Mouse (Mus musculus) embryonic facial prominence, embryonic 14.5 days (tissue): ENCODE results near the gene Abcc4. TPM values are rescaled to one million over a fixed set of nuclear protein-coding genes. Genes with fewer than 3 reads are reported as not detected.

Source experiments
- ATAC-seq: fragments of 200-750 bp; cut with Nextera tagmentation; 2 replicates; pipeline ENCODE4 v1.8.0; 2017; ENCODE audit warnings: low read depth, moderate number of reproducible peaks, moderate TSS enrichment
- DNase-seq: peaks from one replicate; pipeline ENCODE4 v3.0.0-alpha.2; 2015; ENCODE audit warnings: low spot score
- H3K27ac ChIP-seq: fragments of 300-500 bp; sonication (generic); replicated peaks from 2 replicates; pipeline ENCODE4 v1.5.1; 2014; ENCODE audit warnings: low read depth, mild to moderate bottlenecking, low read length, moderate library complexity
- H3K27me3 ChIP-seq: fragments of 300-500 bp; sonication (generic); replicated peaks from 2 replicates; pipeline ENCODE4 v1.6.1; 2014; ENCODE audit warnings: low read length; ENCODE audit not compliant: control insufficient read depth, insufficient read depth
- H3K36me3 ChIP-seq: fragments of 300-500 bp; sonication (generic); 2 replicates; pipeline ENCODE4 v1.6.1; 2014; ENCODE audit warnings: low read length, mixed read lengths; ENCODE audit not compliant: control insufficient read depth, insufficient read depth
- H3K4me1 ChIP-seq: fragments of 300-500 bp; sonication (generic); 2 replicates; pipeline ENCODE4 v1.6.1; 2014; ENCODE audit warnings: antibody characterized with exemption, low read length; ENCODE audit not compliant: control insufficient read depth, insufficient read depth
- H3K4me2 ChIP-seq: fragments of 300-500 bp; sonication (generic); 2 replicates; pipeline ENCODE4 v1.6.1; 2014; ENCODE audit warnings: low read depth, mild to moderate bottlenecking, low read length, moderate library complexity, mixed read lengths
- H3K4me3 ChIP-seq: fragments of 300-500 bp; sonication (generic); 2 replicates; pipeline ENCODE4 v1.5.1; 2014; ENCODE audit warnings: low read depth, mild to moderate bottlenecking, low read length
- H3K9ac ChIP-seq: fragments of 300-500 bp; sonication (generic); 2 replicates; pipeline ENCODE4 v1.6.1; 2014; ENCODE audit warnings: low read depth, mild to moderate bottlenecking, low read length, moderate library complexity, mixed read lengths
- H3K9me3 ChIP-seq: fragments of 300-500 bp; sonication (generic); 2 replicates; pipeline ENCODE4 v1.6.1; 2016; ENCODE audit warnings: low read length; ENCODE audit not compliant: control insufficient read depth
- WGBS: fragments of 180-500 bp; shearing (Covaris S2); extraction: QIAGEN DNeasy Blood & Tissue Kit; methylation state at CpG from one replicate; pipeline ENCODE4 v1.1.7; 2014; 5-methylcytosine and 5-hydroxymethylcytosine counted together
- polyA plus RNA-seq: library from polyadenylated mRNA; unstranded; fragments of >200 nt; fragmentation: Nextera tagmentation; extraction: Ambion mirVana; gene quantifications from 2 replicates; pipeline ENCODE4 v1.2.1, GENCODE M21; 2014

The Abcc4 gene
- polyA plus RNA-seq, 1 experiment from 2014 or later: 3.4 TPM

DNA sequence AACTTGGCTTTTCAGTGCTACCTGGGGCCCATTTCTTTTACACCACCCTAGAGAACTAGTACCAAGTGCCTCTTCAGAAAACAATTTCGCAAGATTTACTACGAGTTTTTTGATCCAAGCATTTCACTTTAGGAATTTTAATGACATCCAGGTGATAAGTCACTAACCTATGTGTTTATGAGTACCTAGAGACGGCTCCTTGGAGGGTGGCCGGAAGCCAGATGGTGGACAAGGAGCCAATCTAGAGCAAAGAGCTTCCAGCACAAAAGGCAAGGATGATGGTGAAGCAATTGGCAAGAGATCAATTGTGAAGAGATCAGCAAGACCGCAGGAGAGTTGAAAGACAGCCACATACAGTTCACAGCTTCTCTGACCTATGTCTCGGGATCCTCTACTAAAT, 8.7 kb upstream of the Abcc4 start:
- H3K27ac ChIP-seq: no peak overlapping the region
- DNase-seq (no peak), ATAC-seq (no peak)
- no peak overlapping the region for H3K4me3 ChIP-seq
- peaks cover 10% of the 10 kb centered on the region; the same call in 1 of the 2 replicates for H3K27me3 ChIP-seq
- H3K4me2 ChIP-seq: no peak overlapping the region
- no peaks in the 10 kb centered on the region for H3K36me3 ChIP-seq
- H3K9me3 ChIP-seq: no peaks in the 10 kb centered on the region
- 71% methylated on average over 6 of the region's 6 CpGs for WGBS
- H3K9ac ChIP-seq: no peak overlapping the region
- peaks cover 17% of the 10 kb centered on the region for H3K4me1 ChIP-seq

DNA sequence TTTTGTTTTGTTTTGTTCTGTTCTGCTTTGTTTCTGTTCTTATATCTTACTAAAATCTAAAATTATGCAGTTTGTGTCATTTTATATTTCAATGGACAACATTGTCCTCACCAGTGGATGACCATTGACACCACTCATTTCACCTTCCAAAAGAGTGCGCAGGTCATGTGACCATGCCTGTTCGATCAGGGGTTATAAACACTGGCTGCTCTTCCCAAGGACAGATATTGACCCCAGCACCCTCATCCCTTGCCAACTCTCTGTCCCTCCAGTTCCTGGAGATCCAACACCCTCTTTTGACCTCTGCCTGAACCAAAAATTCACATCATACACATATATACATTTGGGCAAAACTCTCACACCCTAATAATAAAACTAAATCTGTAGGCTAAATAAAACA, 8.3 kb upstream of the Abcc4 start:
- WGBS: 87% methylated on average over 2 of the region's 2 CpGs
- no peak overlapping the region for H3K4me2 ChIP-seq
- H3K36me3 ChIP-seq: no peaks in the 10 kb centered on the region
- no peak overlapping the region for H3K27ac ChIP-seq
- ATAC-seq: no peak
- H3K4me3 ChIP-seq: no peak overlapping the region
- no peaks in the 10 kb centered on the region for H3K9me3 ChIP-seq
- no peak overlapping the region for H3K9ac ChIP-seq
- peaks cover 17% of the 10 kb centered on the region for H3K4me1 ChIP-seq
- no peak for DNase-seq
- H3K27me3 ChIP-seq: peaks cover 10% of the 10 kb centered on the region; the same call in 1 of the 2 replicates

DNA sequence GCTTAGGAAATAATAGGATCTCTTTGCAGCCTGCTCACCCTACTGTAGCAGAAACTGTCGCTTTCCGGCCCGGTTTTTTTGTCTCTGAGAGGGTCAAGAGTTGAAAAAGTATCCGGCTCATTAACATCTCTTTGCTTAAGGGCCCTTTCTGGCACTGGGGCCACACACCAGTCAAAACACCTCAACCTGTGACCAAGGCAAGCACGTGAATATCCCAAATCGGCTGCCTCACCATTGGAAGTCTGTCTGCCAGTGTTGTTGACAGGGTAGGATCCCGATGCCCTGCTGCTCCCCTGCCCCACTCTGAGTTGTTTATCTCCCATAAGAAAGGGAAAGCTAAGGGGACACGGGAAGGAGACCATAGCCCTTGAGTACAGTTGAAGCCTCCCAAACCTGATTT, 7.8 kb upstream of the Abcc4 start:
- no peaks in the 10 kb centered on the region for H3K36me3 ChIP-seq
- no peak for DNase-seq
- WGBS: 11% methylated on average over 8 of the region's 8 CpGs
- H3K4me2 ChIP-seq: peak overlapping the region; percentile 60
- H3K9ac ChIP-seq: no peak overlapping the region
- H3K9me3 ChIP-seq: no peaks in the 10 kb centered on the region
- H3K27me3 ChIP-seq: peaks cover 12% of the 10 kb centered on the region; the same call in 1 of the 2 replicates
- ATAC-seq: no peak
- H3K27ac ChIP-seq: no peak overlapping the region
- H3K4me3 ChIP-seq: peak overlapping the region; percentile 28; the same call in 1 of the 2 replicates
- peaks cover 17% of the 10 kb centered on the region for H3K4me1 ChIP-seq

DNA sequence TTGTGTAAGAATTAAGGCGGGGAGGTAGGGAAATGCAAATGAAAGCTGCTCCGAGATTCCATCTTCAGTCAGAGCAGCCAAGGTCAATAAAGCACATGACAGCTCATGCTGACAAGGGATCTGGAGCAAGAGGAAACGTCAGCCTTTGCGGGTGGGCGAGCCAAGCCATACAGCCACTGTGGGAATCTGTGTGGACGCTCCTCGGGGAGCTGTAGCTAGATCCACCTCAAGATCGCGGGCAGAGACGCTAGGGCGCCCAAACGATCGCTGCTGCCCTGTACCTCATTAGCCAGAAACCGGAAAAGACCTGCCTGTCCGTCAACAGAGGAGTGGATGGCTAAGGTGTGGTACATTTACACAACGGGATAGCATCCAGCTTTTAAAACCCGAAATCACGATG, 7.4 kb upstream of the Abcc4 start:
- no peak overlapping the region for H3K27ac ChIP-seq
- 3% methylated on average over 18 of the region's 18 CpGs for WGBS
- no peaks in the 10 kb centered on the region for H3K9me3 ChIP-seq
- H3K36me3 ChIP-seq: no peaks in the 10 kb centered on the region
- peaks cover 13% of the 10 kb centered on the region; the same call in 1 of the 2 replicates for H3K27me3 ChIP-seq
- H3K4me1 ChIP-seq: peaks cover 17% of the 10 kb centered on the region
- peak overlapping the region; percentile 60 for H3K4me2 ChIP-seq
- ATAC-seq (no peak; the same call in 1 of the 2 replicates), DNase-seq (peak; percentile 44)
- H3K4me3 ChIP-seq: peak overlapping the region; percentile 28
- peak overlapping the region; percentile 40; the same call in 1 of the 2 replicates for H3K9ac ChIP-seq

DNA sequence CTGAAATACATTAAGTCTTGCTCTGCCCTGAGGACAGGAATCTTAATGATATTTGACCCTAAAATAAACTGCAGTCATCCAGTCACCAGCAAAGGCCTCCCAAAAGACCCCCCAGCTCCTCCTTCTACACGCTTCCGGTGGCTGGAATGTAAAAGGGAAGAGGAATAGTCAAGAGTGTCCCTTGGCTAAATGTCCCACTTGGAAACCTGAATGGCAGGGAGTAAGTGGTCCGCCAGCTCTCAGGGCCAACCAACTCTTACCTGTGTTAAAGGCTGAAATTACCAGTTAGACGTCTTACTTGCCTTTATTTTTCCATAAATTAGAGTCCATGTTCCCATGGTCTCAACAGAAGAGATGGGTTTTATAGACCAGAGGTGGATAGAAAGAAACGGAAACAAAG, 6.9 kb upstream of the Abcc4 start:
- Histone ChIP-seq H3K27me3 (peaks cover 18% of the 10 kb centered on the region; the same call in 1 of the 2 replicates), H3K9ac (no peak overlapping the region), H3K4me1 (peaks cover 17% of the 10 kb centered on the region), H3K4me3 (peak overlapping the region; percentile 28; the same call in 1 of the 2 replicates), H3K27ac (no peak overlapping the region), H3K4me2 (peak overlapping the region; percentile 60), H3K36me3 (no peaks in the 10 kb centered on the region), H3K9me3 (no peaks in the 10 kb centered on the region)
- WGBS: 38% methylated on average over 5 of the region's 5 CpGs
- no peak for ATAC-seq
- no peak for DNase-seq

DNA sequence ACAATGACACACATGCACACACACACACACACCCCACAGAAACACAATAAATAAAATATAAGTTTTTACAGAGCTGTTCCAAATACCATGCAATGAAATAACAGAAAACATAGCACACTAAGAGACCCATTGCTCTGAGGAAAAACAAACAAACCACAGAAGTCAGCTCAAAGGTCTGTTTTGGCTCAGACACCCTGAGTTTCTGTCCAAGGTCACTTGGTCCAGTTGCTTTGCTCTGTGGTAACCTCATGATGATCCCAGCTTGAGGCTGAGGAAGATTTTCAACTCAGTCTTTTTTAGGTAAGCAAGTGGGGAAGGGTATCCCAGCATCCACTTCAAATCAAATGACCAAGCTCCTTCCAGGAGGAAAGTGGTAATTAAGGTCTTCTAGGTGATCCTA, 4.9 kb upstream of the Abcc4 start:
- ATAC-seq: no peak
- H3K27ac ChIP-seq: no peak overlapping the region
- H3K36me3 ChIP-seq: no peaks in the 10 kb centered on the region
- no peak overlapping the region for H3K4me3 ChIP-seq
- H3K4me2 ChIP-seq: no peak overlapping the region
- H3K27me3 ChIP-seq: peaks cover 32% of the 10 kb centered on the region
- H3K9me3 ChIP-seq: no peaks in the 10 kb centered on the region
- H3K4me1 ChIP-seq: peaks cover 17% of the 10 kb centered on the region
- no peak for DNase-seq
- no peak overlapping the region for H3K9ac ChIP-seq

DNA sequence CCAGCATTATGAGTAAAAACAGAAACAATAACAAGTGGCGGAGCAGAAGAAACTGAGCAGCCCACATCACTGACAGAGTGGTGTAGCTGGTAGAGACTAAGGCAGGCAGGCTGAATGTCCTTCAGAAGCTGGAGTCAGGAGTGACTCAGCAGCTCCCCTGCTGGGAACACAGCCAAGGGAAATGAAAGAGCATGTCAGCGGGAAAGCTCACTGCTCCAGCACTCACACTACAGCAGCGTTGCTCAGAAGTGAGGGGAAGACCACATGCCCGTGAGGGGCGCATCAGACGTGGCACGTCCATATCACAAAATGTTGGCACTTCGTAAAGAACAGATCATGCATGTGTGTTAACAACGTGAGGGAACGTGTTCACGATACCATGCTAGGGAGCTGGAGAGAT, 3.7 kb upstream of the Abcc4 start:
- Histone ChIP-seq H3K4me2 (no peak overlapping the region), H3K9me3 (no peaks in the 10 kb centered on the region), H3K4me1 (peaks cover 20% of the 10 kb centered on the region), H3K36me3 (no peaks in the 10 kb centered on the region), H3K27ac (no peak overlapping the region), H3K4me3 (no peak overlapping the region), H3K27me3 (peaks cover 44% of the 10 kb centered on the region), H3K9ac (no peak overlapping the region)
- WGBS: 27% methylated on average over 11 of the region's 11 CpGs
- ATAC-seq (peak; percentile 74), DNase-seq (peak; percentile 94)

DNA sequence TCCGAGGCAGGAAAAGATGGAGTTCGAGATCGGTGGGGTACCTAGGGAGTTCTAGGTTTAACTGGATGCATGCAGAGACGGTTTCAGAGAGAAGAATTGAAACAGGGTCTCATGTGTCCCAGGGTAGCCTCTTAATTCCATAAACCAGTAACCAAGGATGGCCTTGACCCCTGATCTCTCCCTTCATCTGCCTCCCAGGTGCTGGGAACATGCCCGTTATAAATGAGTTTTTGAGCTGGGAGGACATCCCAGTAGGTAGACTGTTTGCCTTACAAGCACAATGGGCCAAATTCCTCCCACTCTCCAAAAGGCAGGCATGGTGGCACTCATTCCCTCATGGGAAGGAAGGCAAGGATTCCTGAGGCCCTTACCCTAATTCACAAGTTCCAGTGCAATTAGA, 2.1 kb upstream of the Abcc4 start:
- peaks cover 11% of the 10 kb centered on the region for H3K4me1 ChIP-seq
- no peak for DNase-seq
- no peak overlapping the region for H3K27ac ChIP-seq
- H3K9ac ChIP-seq: no peak overlapping the region
- H3K36me3 ChIP-seq: no peaks in the 10 kb centered on the region
- no peak overlapping the region for H3K4me3 ChIP-seq
- no peak overlapping the region for H3K4me2 ChIP-seq
- WGBS: 73% methylated on average over 5 of the region's 5 CpGs
- no peaks in the 10 kb centered on the region for H3K9me3 ChIP-seq
- ATAC-seq: no peak
- H3K27me3 ChIP-seq: peaks cover 47% of the 10 kb centered on the region

DNA sequence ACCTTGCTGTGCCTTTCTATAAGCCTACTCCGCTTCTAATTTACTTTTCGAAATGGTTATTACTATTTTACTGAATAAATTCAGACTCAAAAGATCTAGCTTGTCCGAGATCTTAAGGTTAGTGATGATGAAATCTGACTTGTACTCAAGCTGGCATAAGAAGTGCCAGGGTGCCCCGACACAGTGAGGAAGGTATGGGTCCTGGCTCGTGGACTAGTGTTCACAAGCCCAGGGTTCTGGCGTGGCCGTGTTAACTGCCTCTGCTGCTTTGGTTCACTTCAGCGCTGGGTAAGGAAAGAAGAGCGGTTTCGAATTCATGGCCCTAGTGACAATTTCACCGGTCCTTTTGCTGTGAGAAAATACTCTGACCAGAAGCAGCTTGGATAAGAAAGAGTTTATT, 943 bp upstream of the Abcc4 start:
- no peak overlapping the region for H3K4me3 ChIP-seq
- peak overlapping the region; percentile 98; the same call in 1 of the 2 replicates for H3K4me2 ChIP-seq

More for the DNA sequence above, 943 bp upstream of the Abcc4 start:
- H3K9ac ChIP-seq: no peak overlapping the region
- no peak for DNase-seq
- no peaks in the 10 kb centered on the region for H3K36me3 ChIP-seq
- 81% methylated on average over 11 of the region's 11 CpGs for WGBS
- no peaks in the 10 kb centered on the region for H3K9me3 ChIP-seq
- H3K27ac ChIP-seq: no peak overlapping the region
- H3K4me1 ChIP-seq: peaks cover 7% of the 10 kb centered on the region
- H3K27me3 ChIP-seq: peaks cover 47% of the 10 kb centered on the region
- no peak for ATAC-seq
